Mouse (Mus musculus) liver, embryonic 13.5 days (tissue): Measurements from ENCODE around the gene Cdk2ap2. TPM values are rescaled to one million over a fixed set of nuclear protein-coding genes. Genes with fewer than 3 reads are reported as not detected.
"Not testable (repeated sequence)": the region's sequence is repeated elsewhere in the genome, so short reads cannot be mapped to it uniquely, and the experiment has no call there.

ENCODE experiments used
- ATAC-seq: fragments of 200-750 bp; cut with Nextera tagmentation; 2 replicates; pipeline ENCODE4 v1.8.0; 2017; ENCODE audit warnings: low read depth, mild to moderate bottlenecking, moderate number of reproducible peaks, moderate library complexity
- DNase-seq: peaks from one replicate; pipeline ENCODE4 v3.0.0; 2022
- H3K27ac ChIP-seq: fragments of 300-500 bp; sonication (generic); 2 replicates; pipeline ENCODE4 v1.5.1; 2015; ENCODE audit warnings: moderate library complexity, mild to moderate bottlenecking, inconsistent platforms
- H3K27me3 ChIP-seq: fragments of 300-500 bp; sonication (generic); 2 replicates; pipeline ENCODE4 v1.6.1; 2015; ENCODE audit warnings: mild to moderate bottlenecking, inconsistent platforms
- H3K36me3 ChIP-seq: fragments of 300-500 bp; sonication (generic); 2 replicates; pipeline ENCODE4 v1.6.1; 2015; ENCODE audit warnings: mild to moderate bottlenecking, inconsistent platforms
- H3K4me1 ChIP-seq: fragments of 300-500 bp; sonication (generic); replicated peaks from 2 replicates; pipeline ENCODE4 v1.6.1; 2015; ENCODE audit warnings: inconsistent platforms
- H3K4me2 ChIP-seq: fragments of 300-500 bp; sonication (generic); 2 replicates; pipeline ENCODE4 v1.6.1; 2015; ENCODE audit warnings: inconsistent platforms, mild to moderate bottlenecking, moderate library complexity
- H3K4me3 ChIP-seq: fragments of 300-500 bp; sonication (generic); replicated peaks from 2 replicates; pipeline ENCODE4 v1.5.1; 2015; ENCODE audit warnings: mild to moderate bottlenecking, inconsistent platforms
- H3K9ac ChIP-seq: fragments of 300-500 bp; sonication (generic); 2 replicates; pipeline ENCODE4 v1.6.1; 2015; ENCODE audit warnings: mild to moderate bottlenecking, inconsistent platforms
- H3K9me3 ChIP-seq: fragments of 300-500 bp; sonication (generic); replicated peaks from 2 replicates; pipeline ENCODE4 v1.6.1; 2016; ENCODE audit warnings: inconsistent platforms
- WGBS: fragments of 180-500 bp; shearing (Covaris S2); methylation state at CpG from one replicate; pipeline ENCODE4 v1.1.7; 2015; ENCODE audit not compliant: insufficient replicate concordance; 5-methylcytosine and 5-hydroxymethylcytosine counted together
- polyA plus RNA-seq: library from polyadenylated mRNA; unstranded; fragments of >200 nt; fragmentation: Nextera tagmentation; extraction: Ambion mirVana; gene quantifications from 2 replicates; pipeline ENCODE4 v1.2.1, GENCODE M21; 2015

Gene Cdk2ap2
- polyA plus RNA-seq, 1 experiment from 2014 or later: 94.7 TPM

DNA sequence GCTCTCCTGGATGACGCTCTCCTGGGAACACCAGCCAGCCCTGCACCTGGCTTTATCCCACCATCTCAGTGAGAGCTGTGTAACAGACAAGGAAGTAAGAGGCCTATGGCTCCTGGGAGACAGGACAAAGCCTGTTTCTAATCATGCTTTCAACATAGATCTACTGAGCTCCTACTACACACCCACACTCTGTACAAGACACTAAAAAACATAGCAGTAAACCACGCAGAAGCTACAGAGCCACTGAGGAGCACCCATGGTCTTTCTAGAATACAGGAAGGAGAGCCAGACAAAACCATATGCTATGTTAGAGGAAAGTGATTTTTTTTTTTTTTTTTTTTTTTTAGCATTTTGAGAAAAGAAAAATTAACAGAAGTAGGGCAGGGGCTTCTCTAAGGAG lies 21.4 kb downstream of the Cdk2ap2 start:
- Histone ChIP-seq H3K9me3 (no peaks in the 10 kb centered on the region), H3K4me2 (no peak overlapping the region), H3K9ac (no peak overlapping the region), H3K4me3 (no peak overlapping the region), H3K36me3 (peaks cover 46% of the 10 kb centered on the region), H3K4me1 (peaks cover 56% of the 10 kb centered on the region), H3K27ac (no peak overlapping the region), H3K27me3 (no peaks in the 10 kb centered on the region)
- DNase-seq: no peak
- no peak for ATAC-seq
- 82% methylated on average over 2 of the region's 2 CpGs for WGBS

DNA sequence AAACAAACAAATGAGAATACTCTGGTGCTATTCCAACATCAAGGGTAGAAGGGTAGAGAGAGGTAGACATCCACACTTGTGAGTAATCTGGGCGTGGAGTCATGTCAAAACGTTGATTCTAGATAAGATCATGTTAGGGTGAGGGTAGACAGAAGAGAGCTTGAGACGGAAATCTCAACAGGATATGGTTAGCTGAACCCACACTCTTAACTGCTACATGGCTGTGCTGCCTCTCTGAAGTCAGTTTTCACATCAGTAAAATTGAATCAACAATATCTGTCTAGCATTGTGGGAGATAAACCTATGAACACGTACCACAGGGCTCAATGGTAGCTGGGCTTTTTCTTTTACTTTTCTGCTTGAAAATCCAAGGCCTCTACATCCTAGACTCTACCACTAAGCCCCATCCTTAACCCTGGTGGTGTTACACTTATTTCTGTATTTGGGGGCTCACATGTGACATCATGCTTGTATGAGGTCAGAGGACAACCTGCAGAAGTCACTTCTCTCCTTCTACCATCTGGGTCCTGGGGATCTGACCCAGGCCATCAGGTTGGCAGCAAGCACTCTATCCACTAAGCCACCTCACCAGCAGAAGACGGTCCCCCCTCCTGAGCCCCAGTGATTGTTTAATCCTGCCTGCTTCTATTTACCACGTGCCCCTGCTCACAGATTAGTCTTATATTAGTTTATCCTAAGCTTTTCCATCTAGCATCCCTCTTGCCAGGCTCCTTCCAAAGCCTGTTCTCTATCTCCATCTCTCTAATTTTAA lies 22.9 kb downstream of the Cdk2ap2 start:
- no peak overlapping the region for H3K9ac ChIP-seq
- peaks cover 35% of the 10 kb centered on the region for H3K36me3 ChIP-seq
- ATAC-seq (no peak), DNase-seq (no peak)
- no peaks in the 10 kb centered on the region for H3K9me3 ChIP-seq
- H3K4me1 ChIP-seq: peaks cover 56% of the 10 kb centered on the region
- peak overlapping the region; percentile 73 for H3K4me2 ChIP-seq
- H3K27me3 ChIP-seq: no peaks in the 10 kb centered on the region
- H3K27ac ChIP-seq: no peak overlapping the region
- H3K4me3 ChIP-seq: no peak overlapping the region
- WGBS: 59% methylated on average over 6 of the region's 6 CpGs

GRCm38 (mm10) chr19:4120496-4120895 lies 23.5 kb downstream of the Cdk2ap2 start:
- 91% methylated on average over 2 of the region's 2 CpGs for WGBS
- no peaks in the 10 kb centered on the region for H3K27me3 ChIP-seq
- ATAC-seq (no peak), DNase-seq (no peak)
- no peak overlapping the region for H3K27ac ChIP-seq
- no peaks in the 10 kb centered on the region for H3K9me3 ChIP-seq
- H3K36me3 ChIP-seq: peaks cover 30% of the 10 kb centered on the region
- peaks cover 58% of the 10 kb centered on the region for H3K4me1 ChIP-seq
- H3K4me3 ChIP-seq: peak overlapping the region; percentile 60; the same call in 1 of the 2 replicates
- H3K4me2 ChIP-seq: peak overlapping the region; percentile 73
- H3K9ac ChIP-seq: no peak overlapping the region

GRCm38 (mm10) chr19:4121097-4121805 lies 24.3 kb downstream of the Cdk2ap2 start:
- WGBS: 2% methylated on average over 38 of the region's 38 CpGs
- H3K4me1 ChIP-seq: peaks cover 59% of the 10 kb centered on the region

DNA sequence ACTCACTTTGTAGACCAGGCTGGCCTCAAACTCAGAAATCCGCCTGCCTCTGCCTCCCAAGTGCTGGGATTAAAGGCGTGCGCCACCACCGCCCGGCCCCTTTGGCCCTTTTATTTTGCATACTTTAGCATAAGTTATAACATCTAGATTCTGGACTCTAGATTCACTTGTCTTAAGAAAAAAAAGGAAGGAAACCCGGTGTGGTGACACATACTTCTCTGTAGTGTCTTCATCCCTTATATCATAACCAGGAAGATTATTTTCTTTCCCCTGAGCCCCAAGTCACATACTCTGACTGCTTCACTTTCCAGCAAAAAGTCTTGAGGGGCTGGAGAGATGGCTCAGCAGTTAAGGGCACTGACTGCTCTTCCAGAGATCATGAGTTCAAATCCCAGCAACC lies 24.9 kb downstream of the Cdk2ap2 start:
- WGBS: 33% methylated on average over 6 of the region's 6 CpGs
- Histone ChIP-seq H3K4me1 (peaks cover 66% of the 10 kb centered on the region), H3K4me3 (peak overlapping the region; percentile 60; the same call in 1 of the 2 replicates), H3K27ac (peak overlapping the region; percentile 80), H3K36me3 (peaks cover 18% of the 10 kb centered on the region), H3K4me2 (peak overlapping the region; percentile 73)
- H3K9ac ChIP-seq, H3K27me3 ChIP-seq, H3K9me3 ChIP-seq, DNase-seq, ATAC-seq: not testable (repeated sequence)

More at GRCm38 (mm10) chr19:4121097-4121805, 24.3 kb downstream of the Cdk2ap2 start:
- peak; percentile 61 for ATAC-seq
- Histone ChIP-seq H3K9me3 (no peaks in the 10 kb centered on the region), H3K27me3 (no peaks in the 10 kb centered on the region), H3K9ac (peak overlapping the region; percentile 68), H3K4me3 (peak overlapping the region; percentile 60), H3K36me3 (peaks cover 24% of the 10 kb centered on the region), H3K4me2 (peak overlapping the region; percentile 73), H3K27ac (peak overlapping the region; percentile 80)
- DNase-seq: peak; percentile 97

GRCm38 (mm10) chr19:4122411-4123370 lies 25.7 kb downstream of the Cdk2ap2 start:
- H3K9me3 ChIP-seq: no peaks in the 10 kb centered on the region
- 0 out of 2 replicates have a peak overlapping the region, but pooled peaks have one; percentile 6 for H3K4me3 ChIP-seq
- no peaks in the 10 kb centered on the region for H3K27me3 ChIP-seq
- peaks cover 15% of the 10 kb centered on the region for H3K36me3 ChIP-seq
- H3K27ac ChIP-seq: peak overlapping the region; percentile 80
- peak overlapping the region; percentile 38 for H3K4me2 ChIP-seq
- ATAC-seq (no peak), DNase-seq (no peak)
- peak overlapping the region; percentile 36 for H3K9ac ChIP-seq
- WGBS: 31% methylated on average over 7 of the region's 7 CpGs
- H3K4me1 ChIP-seq: peaks cover 74% of the 10 kb centered on the region

DNA sequence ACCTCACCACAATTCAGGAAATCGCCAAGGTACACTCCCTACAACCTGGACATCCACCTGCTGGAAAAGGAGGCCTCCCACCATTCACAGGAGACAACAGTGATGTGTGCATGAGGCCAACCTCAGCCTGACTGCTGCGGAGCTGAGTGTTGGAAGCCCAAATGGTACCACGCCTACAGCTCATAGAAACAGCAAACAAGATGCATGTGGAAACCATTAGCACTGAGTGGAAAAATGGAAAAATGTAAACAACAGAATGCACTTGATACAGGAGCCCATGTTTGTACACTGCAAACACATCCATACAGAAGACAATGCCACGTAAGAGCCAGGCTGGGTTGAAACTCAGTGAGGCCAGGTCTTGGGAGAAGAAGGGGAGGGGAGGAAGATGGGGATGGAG lies 27.4 kb downstream of the Cdk2ap2 start:
- peak overlapping the region; percentile 65 for H3K9ac ChIP-seq
- peak overlapping the region; percentile 65 for H3K4me2 ChIP-seq
- H3K4me3 ChIP-seq: no peak overlapping the region
- no peak for DNase-seq
- H3K9me3 ChIP-seq: no peaks in the 10 kb centered on the region
- peaks cover 87% of the 10 kb centered on the region for H3K4me1 ChIP-seq
- WGBS: 78% methylated on average over 4 of the region's 4 CpGs
- no peaks in the 10 kb centered on the region for H3K27me3 ChIP-seq
- H3K36me3 ChIP-seq: peaks cover 22% of the 10 kb centered on the region
- ATAC-seq: no peak
- H3K27ac ChIP-seq: peak overlapping the region; percentile 80

DNA sequence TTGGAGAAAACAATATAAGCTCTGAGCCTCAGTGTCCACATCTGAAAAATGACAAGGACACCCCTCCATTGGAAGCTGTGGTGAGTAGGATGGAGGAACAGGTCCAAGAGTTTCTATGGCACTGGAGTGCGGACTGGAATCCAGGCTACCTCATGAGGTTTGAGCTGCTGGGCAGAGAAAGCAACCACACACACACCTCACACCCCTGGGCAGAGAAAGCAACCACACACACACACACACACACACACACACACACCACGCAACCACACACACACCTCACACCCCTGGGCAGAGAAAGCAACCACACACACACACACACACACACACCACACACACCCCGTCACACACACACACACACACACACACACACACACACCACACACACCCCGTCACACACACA lies 28.3 kb downstream of the Cdk2ap2 start:
- Histone ChIP-seq H3K27ac (peak overlapping the region; percentile 80), H3K4me1 (peaks cover 88% of the 10 kb centered on the region), H3K9ac (peak overlapping the region; percentile 65), H3K4me2 (peak overlapping the region; percentile 65), H3K4me3 (peak overlapping the region; percentile 82), H3K36me3 (peaks cover 27% of the 10 kb centered on the region)
- not testable (repeated sequence) for H3K9me3 ChIP-seq, H3K27me3 ChIP-seq, DNase-seq
- WGBS: 27% methylated on average over 4 of the region's 4 CpGs
- peak; percentile 13 for ATAC-seq

DNA sequence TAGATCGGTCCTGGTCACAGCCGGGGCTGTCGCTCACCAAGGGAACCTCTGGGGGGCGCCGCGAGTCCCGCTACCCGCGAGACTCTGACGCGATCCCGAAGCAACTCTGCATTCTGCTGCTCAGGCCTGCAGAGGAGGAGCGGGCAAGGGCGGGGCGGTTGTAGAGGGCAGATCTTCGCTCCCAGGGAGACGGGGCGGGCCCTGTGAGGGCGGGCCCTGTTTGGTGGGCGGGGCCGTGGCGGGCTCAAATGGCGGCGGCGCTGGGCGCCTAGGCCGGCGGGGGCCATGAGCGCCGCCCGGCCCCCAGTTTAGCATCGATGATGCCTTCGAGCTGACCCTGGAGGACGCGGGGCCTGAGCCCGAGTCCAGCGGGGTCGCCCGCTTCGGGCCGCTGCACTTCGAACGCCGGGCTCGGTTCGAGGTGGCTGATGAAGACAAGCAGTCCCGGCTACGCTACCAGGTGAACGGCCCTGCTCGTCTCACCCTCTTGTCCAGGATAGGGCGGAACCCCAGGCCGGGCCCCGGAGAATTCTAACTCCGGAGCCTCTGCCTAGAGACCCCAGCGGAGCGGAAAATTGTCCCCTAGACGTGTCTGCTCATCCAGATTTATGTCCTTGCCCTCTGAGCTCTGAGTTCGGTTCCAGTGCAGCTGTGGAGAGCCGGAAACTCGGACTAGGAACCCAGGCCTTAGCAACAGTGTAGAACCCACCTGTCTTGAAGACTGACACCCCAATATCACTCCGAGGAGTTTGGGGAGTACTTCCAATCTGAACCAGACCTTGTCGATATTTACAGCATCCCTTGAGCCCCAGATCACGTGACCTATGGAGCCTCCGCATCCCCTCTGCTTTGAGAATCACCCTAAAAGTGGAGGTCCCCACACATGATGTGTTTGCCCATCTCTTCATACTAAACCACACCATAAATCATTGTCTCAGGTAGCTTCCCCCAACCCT lies 29.0 kb downstream of the Cdk2ap2 start, which contains the start of gene Aip:
Gene Aip, minus strand, starts transcription at position 118 of the 956 bp plus-strand sequence.
- H3K9ac ChIP-seq: peak within 1 kb of the TSS; percentile 92
- WGBS: 2% methylated on average over 59 of the region's 64 CpGs
- peak within 1 kb of the TSS; percentile 82 for H3K4me3 ChIP-seq

More for the DNA sequence above, 29.0 kb downstream of the Cdk2ap2 start, which contains the start of gene Aip:
- DNase-seq (peak; percentile 99), ATAC-seq (peak; percentile 91)
- H3K27me3 ChIP-seq: no peaks in the 10 kb centered on the region
- H3K4me1 ChIP-seq: peaks cover 88% of the 10 kb centered on the region
- peak within 1 kb of the TSS; percentile 86 for H3K27ac ChIP-seq
- H3K36me3 ChIP-seq: peaks cover 28% of the 10 kb centered on the region
- H3K4me2 ChIP-seq: peak within 1 kb of the TSS; percentile 75
- H3K9me3 ChIP-seq: no peaks in the 10 kb centered on the region
